Mouse (Mus musculus) midbrain, embryonic 14.5 days (tissue): ENCODE results near the gene Nmur2. TPM values are rescaled to one million over a fixed set of nuclear protein-coding genes. Genes with fewer than 3 reads are reported as not detected.

ENCODE experiments used
- ATAC-seq: fragments of 200-750 bp; cut with Nextera tagmentation; 2 replicates; pipeline ENCODE4 v1.8.0; 2017; ENCODE audit warnings: moderate number of reproducible peaks, moderate library complexity; ENCODE audit not compliant: low FRiP score, low TSS enrichment
- DNase-seq: peaks from one replicate; pipeline ENCODE4 v3.0.0-alpha.2; 2015
- H3K27ac ChIP-seq: fragments of 300-500 bp; sonication (generic); replicated peaks from 2 replicates; pipeline ENCODE4 v1.5.1; 2014; ENCODE audit warnings: mild to moderate bottlenecking, low read depth, low read length, moderate library complexity
- H3K27me3 ChIP-seq: fragments of 300-500 bp; sonication (generic); 2 replicates; pipeline ENCODE4 v1.6.1; 2014; ENCODE audit warnings: low read length, control low read depth, mixed read lengths; ENCODE audit not compliant: control insufficient read depth, insufficient read depth
- H3K36me3 ChIP-seq: fragments of 300-500 bp; sonication (generic); 2 replicates; pipeline ENCODE4 v1.6.1; 2014; ENCODE audit warnings: low read length, control low read depth; ENCODE audit not compliant: control insufficient read depth, insufficient read depth
- H3K4me1 ChIP-seq: fragments of 300-500 bp; sonication (generic); 2 replicates; pipeline ENCODE4 v1.6.1; 2014; ENCODE audit warnings: mild to moderate bottlenecking, antibody characterized with exemption, low read length, control low read depth; ENCODE audit not compliant: control insufficient read depth, insufficient read depth
- H3K4me2 ChIP-seq: fragments of 300-500 bp; sonication (generic); 2 replicates; pipeline ENCODE4 v1.6.1; 2014; ENCODE audit warnings: mild to moderate bottlenecking, low read length, moderate library complexity
- H3K4me3 ChIP-seq: fragments of 300-500 bp; sonication (generic); replicated peaks from 2 replicates; pipeline ENCODE4 v1.5.1; 2014; ENCODE audit warnings: low read depth, low read length
- H3K9ac ChIP-seq: fragments of 300-500 bp; sonication (generic); replicated peaks from 2 replicates; pipeline ENCODE4 v1.6.1; 2014; ENCODE audit warnings: mild to moderate bottlenecking, low read length, moderate library complexity
- H3K9me3 ChIP-seq: fragments of 300-500 bp; sonication (generic); 2 replicates; pipeline ENCODE4 v1.6.1; 2016; ENCODE audit warnings: low read length, control low read depth, mixed read lengths; ENCODE audit not compliant: control insufficient read depth
- WGBS: fragments of 180-500 bp; shearing (Covaris S2); extraction: QIAGEN DNeasy Blood & Tissue Kit; methylation state at CpG from one replicate; pipeline ENCODE4 v1.1.7; 2014; 5-methylcytosine and 5-hydroxymethylcytosine counted together
- polyA plus RNA-seq: library from polyadenylated mRNA; unstranded; fragments of >200 nt; fragmentation: Nextera tagmentation; extraction: Ambion mirVana; gene quantifications from 2 replicates; pipeline ENCODE4 v1.2.1, GENCODE M21; 2014

Gene Nmur2
- polyA plus RNA-seq, 1 experiment from 2014 or later: 0.26 TPM

- DNase-seq (peak; percentile 23), ATAC-seq (no peak)
- Histone ChIP-seq H3K4me3 (no peak overlapping the region), H3K36me3 (no peaks in the 10 kb centered on the region), H3K27me3 (no peaks in the 10 kb centered on the region), H3K27ac (no peak overlapping the region), H3K9me3 (no peaks in the 10 kb centered on the region), H3K4me1 (no peaks in the 10 kb centered on the region), H3K4me2 (no peak overlapping the region), H3K9ac (no peak overlapping the region)
- WGBS: 72% methylated on average over 6 of the region's 6 CpGs
Observed at GRCm38 (mm10) chr11:55978146-55978545, 62.7 kb downstream of the Nmur2 start.
